Mouse (Mus musculus) ES-E14 (cell line): ENCODE data around the gene Tctex1d2. TPM values are rescaled to one million over a fixed set of nuclear protein-coding genes. Genes with fewer than 3 reads are reported as not detected.

Experiments
- DNase-seq: peaks from one replicate; pipeline ENCODE4 v3.0.0-alpha.2; 2013; ENCODE audit warnings: low read depth, low spot score
- H3K27ac ChIP-seq: 2 replicates; pipeline ENCODE4 v1.5.1; 2012; ENCODE audit warnings: low read depth, mild to moderate bottlenecking, low read length, moderate library complexity, mixed read lengths; ENCODE audit not compliant: poor library complexity, insufficient read depth, severe bottlenecking
- H3K36me3 ChIP-seq: 2 replicates; pipeline ENCODE4 v1.6.1; 2012; ENCODE audit warnings: mild to moderate bottlenecking, low read length, moderate library complexity, mixed read lengths; ENCODE audit not compliant: control insufficient read depth, poor library complexity, insufficient read depth, severe bottlenecking
- H3K4me1 ChIP-seq, 2 experiments: fragments of 150-350 bp in 1 of 2; sonication (generic) in 1 of 2; 2 replicates each; pipeline ENCODE4 v1.6.1; 2012; ENCODE audit warnings: low read length in 2 of 2, mild to moderate bottlenecking in 1 of 2, mixed read lengths in 1 of 2; ENCODE audit not compliant: control insufficient read depth in 2 of 2, insufficient read depth in 2 of 2, poor library complexity in 1 of 2
- H3K4me3 ChIP-seq, 2 experiments: fragments of 150-350 bp in 1 of 2; sonication (generic) in 1 of 2; 2 replicates each; pipeline ENCODE4 v1.5.1; 2012; ENCODE audit warnings: low read length in 2 of 2, low read depth in 1 of 2, mild to moderate bottlenecking in 1 of 2, mixed read lengths in 1 of 2; ENCODE audit not compliant: insufficient read depth in 1 of 2, poor library complexity in 1 of 2, severe bottlenecking in 1 of 2
- H3K9ac ChIP-seq: 2 replicates; pipeline ENCODE4 v1.6.1; 2012; ENCODE audit warnings: low read depth, mild to moderate bottlenecking, low read length, mixed read lengths; ENCODE audit not compliant: poor library complexity, insufficient read depth, severe bottlenecking
- H3K9me3 ChIP-seq: fragments of 150-350 bp; sonication (generic); 2 replicates; pipeline ENCODE4 v1.6.1; 2012; ENCODE audit warnings: low read depth, mild to moderate bottlenecking, low read length; ENCODE audit not compliant: control insufficient read depth, insufficient read depth
- CHD2 ChIP-seq: IDR thresholded peaks from 2 replicates; pipeline ENCODE4 v1.6.1; 2014; ENCODE audit warnings: mild to moderate bottlenecking, low read depth, low read length, inconsistent platforms
- HCFC1 ChIP-seq: IDR thresholded peaks from 2 replicates; pipeline ENCODE4 v1.6.1; 2012; ENCODE audit warnings: low read length, inconsistent platforms, borderline replicate concordance; ENCODE audit not compliant: insufficient read depth
- MAFK ChIP-seq: IDR thresholded peaks from 2 replicates; pipeline ENCODE4 v1.6.1; 2014; ENCODE audit warnings: mild to moderate bottlenecking, low read depth, low read length, inconsistent platforms; ENCODE audit not compliant: insufficient read depth
- ZC3H11A ChIP-seq: IDR thresholded peaks from 2 replicates; pipeline ENCODE4 v1.6.1; 2012; ENCODE audit warnings: low read depth, mild to moderate bottlenecking, inconsistent platforms, low read length, borderline replicate concordance
- ZNF384 ChIP-seq: IDR thresholded peaks from 2 replicates; pipeline ENCODE4 v1.6.1; 2012; ENCODE audit warnings: low read depth, low read length, inconsistent platforms
- in situ Hi-C, 2 experiments: fragments of 600-800 bp; cut with MboI; formaldehyde crosslinking; loops; one replicate each; pipeline ENCODE4 v1.15.1; 2025; ENCODE audit warnings: low sequenced_read_pairs in 2 of 2, inconsistent platforms in 1 of 2; ENCODE audit not compliant: unreplicated experiment in 2 of 2
- total RNA-seq: library from RNA; depleted of rRNA; stranded (reverse); fragments of 300-350 nt; gene quantifications from 2 replicates; pipeline ENCODE4 v1.2.3, GENCODE M21; 2012

The Tctex1d2 gene
- total RNA-seq, 1 experiment: 9.5 TPM

DNA sequence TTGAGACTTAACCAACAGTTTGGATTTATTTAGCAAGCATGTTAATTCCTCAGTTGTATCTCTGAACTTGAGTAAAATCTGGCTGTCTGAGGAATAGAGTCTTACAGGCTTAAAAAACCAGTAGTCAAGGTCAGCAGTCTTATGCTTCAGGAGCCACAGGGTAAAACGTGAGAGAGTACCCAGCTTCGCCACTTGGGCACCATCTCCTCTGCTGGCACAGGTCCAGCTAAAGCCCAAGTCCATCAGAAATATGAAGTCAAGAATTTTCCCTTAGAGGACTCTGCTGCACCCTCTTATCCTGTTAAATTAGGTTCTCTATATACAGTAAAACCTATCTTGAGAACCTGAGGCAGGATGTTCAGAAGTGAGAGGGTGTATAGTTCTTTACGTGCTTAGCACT is 32.7 kb upstream of the Tctex1d2 start:
- H3K4me1 ChIP-seq: no peaks in the 10 kb centered on the region
- no peak for DNase-seq
- H3K4me3 ChIP-seq: no peak overlapping the region
- TF ChIP-seq MAFK (no peak), ZNF384 (no peak)
- no peak overlapping the region for H3K9ac ChIP-seq
- peaks cover 4% of the 10 kb centered on the region for H3K36me3 ChIP-seq
- in situ Hi-C loops: no loop called here
- H3K27ac ChIP-seq: no peak overlapping the region
- no peaks in the 10 kb centered on the region for H3K9me3 ChIP-seq

DNA sequence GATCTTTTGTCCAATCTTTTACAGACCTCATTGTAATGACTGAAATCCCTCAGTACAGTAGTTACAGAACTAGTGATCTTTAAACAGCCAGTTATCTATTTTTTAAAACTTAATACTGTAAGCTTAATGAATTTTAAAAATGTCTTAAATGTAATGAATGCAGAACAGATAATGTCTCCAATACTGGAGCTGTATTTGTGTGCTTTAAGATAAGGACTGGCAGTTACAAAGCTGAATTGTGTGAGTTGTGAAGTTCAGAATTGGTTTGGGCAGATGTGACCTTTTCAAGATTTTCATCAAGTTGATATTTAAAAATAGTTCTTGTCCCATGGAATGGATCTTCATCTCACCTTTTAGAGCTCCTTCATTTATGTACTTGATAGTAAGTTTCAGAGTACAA is 30.5 kb upstream of the Tctex1d2 start:
- DNase-seq: no peak
- Histone ChIP-seq H3K4me1 (no peaks in the 10 kb centered on the region), H3K4me3 (no peak overlapping the region), H3K9ac (no peak overlapping the region), H3K36me3 (peaks cover 4% of the 10 kb centered on the region), H3K27ac (no peak overlapping the region), H3K9me3 (no peaks in the 10 kb centered on the region)
- no peak for TF ChIP-seq ZNF384
- no peak for TF ChIP-seq HCFC1
- no peak for TF ChIP-seq CHD2
- TF ChIP-seq MAFK: no peak
- no peak for TF ChIP-seq ZC3H11A
- in situ Hi-C loops: no loop called here

DNA sequence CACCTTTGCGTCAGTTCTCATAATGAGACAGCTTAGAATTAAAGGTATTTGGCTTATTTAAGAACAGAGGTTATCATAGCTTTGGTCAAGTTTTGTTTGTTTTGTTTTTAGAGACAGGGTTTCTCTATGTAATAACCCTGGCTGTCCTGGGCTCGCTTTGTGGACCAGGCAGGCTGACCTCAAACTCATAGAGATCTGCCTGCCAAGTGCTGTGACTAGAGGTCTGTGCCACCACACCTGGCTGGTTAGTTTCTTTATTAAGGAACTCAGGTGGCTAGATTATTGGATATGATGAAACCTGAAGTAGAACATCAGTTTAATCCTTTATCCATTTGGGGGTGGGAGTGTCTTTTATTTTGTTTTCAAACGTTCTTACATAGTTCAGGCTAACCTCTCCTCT is 29.7 kb upstream of the Tctex1d2 start:
- Histone ChIP-seq H3K27ac (no peak overlapping the region), H3K36me3 (peaks cover 4% of the 10 kb centered on the region), H3K4me3 (no peak overlapping the region)

DNA sequence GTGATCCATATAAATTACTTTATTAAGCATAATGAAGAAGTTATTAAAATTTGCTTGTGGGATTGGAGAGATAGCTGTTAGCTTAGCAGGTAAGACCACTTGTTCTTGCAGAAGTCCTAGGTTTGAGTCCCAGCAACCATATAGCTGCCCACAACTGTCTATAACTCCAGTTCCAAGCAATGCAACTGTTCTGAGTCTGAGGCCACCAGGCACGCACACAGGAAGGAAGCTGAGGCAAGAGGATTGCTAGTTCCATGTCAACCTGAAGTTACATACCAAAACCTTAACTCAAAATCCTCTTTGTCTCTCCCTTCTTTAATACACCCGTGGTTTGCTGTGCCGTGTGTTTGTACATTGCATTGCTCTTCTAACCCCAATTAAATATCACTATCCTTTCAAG is 28.6 kb upstream of the Tctex1d2 start:
- Histone ChIP-seq H3K9ac (no peak overlapping the region), H3K9me3 (no peaks in the 10 kb centered on the region), H3K27ac (no peak overlapping the region), H3K36me3 (peaks cover 4% of the 10 kb centered on the region), H3K4me1 (no peaks in the 10 kb centered on the region), H3K4me3 (no peak overlapping the region)
- DNase-seq: no peak
- no peak for TF ChIP-seq ZC3H11A
- no peak for TF ChIP-seq HCFC1
- TF ChIP-seq MAFK: no peak
- no peak for TF ChIP-seq ZNF384
- TF ChIP-seq CHD2: no peak
- in situ Hi-C loops: no loop called here

More for the DNA sequence above, 29.7 kb upstream of the Tctex1d2 start:
- no peak for DNase-seq
- Histone ChIP-seq H3K9ac (no peak overlapping the region), H3K9me3 (no peaks in the 10 kb centered on the region), H3K4me1 (no peaks in the 10 kb centered on the region)
- in situ Hi-C loops: no loop called here
- TF ChIP-seq ZNF384 (no peak), CHD2 (no peak), MAFK (no peak), ZC3H11A (no peak), HCFC1 (no peak)

DNA sequence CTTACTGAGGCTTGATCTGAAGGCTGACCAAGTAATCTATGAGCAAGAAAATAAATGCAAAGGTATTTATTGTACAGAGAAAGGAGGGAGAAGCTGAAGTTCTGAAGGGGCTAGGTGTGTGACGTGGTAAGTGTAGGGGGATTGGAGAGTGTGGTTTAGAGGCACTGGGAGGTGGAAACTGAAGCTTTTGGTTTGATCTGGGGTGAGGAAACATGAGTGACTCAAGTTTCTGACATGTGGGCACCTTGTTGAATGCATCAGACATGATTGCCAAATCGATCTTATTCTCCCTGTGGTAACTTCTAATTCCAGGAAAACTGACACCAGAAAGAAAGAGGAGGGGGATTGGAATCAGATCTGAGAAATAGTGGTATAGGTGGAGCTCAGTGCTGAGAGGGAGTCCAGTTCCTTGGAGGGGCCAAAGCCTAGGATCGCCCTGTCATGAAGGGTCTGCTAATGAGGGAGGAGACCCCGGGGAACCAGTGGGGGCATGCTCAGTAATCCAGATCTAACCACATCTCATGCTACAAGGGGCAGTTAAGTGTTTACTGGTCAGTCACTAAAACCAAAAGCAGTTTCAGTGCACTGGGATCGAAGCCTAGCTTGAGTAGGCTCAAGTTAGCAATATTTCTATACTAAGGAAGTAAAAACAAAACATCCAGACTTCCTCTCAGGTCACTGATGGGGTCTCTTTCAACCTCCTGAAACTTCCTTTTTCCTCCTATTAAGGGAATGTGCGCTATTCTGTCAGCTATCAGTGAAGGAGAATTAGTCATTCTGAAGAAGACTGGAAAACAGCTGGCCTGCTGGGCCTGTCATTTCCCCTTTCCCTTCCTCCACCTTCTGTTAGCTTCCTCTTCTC is 23.6 kb upstream of the Tctex1d2 start:
- H3K27ac ChIP-seq: no peak overlapping the region
- no peak overlapping the region for H3K9ac ChIP-seq
- peaks cover 1% of the 10 kb centered on the region for H3K36me3 ChIP-seq
- no peaks in the 10 kb centered on the region for H3K9me3 ChIP-seq
- DNase-seq: no peak
- H3K4me1 ChIP-seq: no peaks in the 10 kb centered on the region
- in situ Hi-C loops: no loop called here
- no peak overlapping the region for H3K4me3 ChIP-seq
- no peak for TF ChIP-seq ZC3H11A
- no peak for TF ChIP-seq ZNF384
- TF ChIP-seq HCFC1: no peak
- no peak for TF ChIP-seq MAFK
- no peak for TF ChIP-seq CHD2
